Mouse (Mus musculus): ENCODE data around the gene Mymx. TPM values are rescaled to one million over a fixed set of nuclear protein-coding genes. Genes with fewer than 3 reads are reported as not detected.

The Mymx gene
- polyA plus RNA-seq, 1 experiment from 2014 or later, result 1.6 TPM

DNA sequence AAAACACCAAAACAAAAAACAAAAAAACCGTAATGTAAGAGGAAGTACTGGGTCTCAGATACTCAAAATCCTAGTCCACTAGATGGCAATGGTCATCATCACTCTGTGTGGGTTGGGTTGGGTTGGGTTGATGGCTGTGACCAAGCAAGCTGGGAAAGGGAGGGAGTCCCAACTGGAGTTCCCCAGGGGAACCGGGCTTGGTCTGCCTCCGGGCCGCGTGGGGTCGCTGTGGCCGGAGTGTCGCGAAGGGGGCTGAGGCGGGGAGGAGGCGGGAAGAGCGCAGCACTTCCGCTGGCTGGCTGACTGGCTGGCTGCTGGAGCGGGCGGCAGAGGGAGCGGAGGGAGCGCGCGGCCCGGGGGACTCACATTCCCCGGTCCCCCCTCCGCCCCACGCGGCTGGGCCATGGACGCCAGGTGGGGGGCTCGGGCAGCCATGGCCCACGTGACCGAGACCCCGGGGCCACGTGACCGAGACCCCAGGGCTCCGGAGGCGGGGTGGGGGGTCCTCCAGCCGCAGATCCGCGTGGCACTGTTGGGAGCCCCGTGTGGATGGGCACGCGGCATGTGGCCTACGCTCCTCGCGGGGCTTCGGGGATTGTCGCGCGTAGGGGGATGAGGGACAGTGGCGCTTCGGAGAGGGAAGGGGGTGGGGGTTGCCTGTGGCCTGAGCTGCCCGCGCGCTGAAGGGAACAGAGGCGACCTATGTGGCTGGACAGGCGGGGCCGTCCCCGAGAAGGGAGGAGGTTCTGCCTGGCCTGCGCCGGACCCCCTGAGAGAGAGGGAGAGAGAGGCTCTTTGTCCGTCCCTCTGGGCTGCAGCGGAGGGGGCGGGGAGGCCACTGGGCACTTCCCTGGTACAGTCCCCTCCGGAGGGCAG lies 38.0 kb downstream of the Mymx start, which contains the start of gene Slc35b2:
Gene Slc35b2, plus strand, starts transcription at position 220 of the 876 bp plus-strand sequence.
- Histone ChIP-seq H3K4me1 (replicated peaks) (peaks cover 44% of the 10 kb centered on the region), H3K36me3 (peaks cover 38% of the 10 kb centered on the region), H3K4me3 (peak within 1 kb of the TSS; percentile 81), H3K4me2 (peak within 1 kb of the TSS; percentile 96), H3K9ac (peak within 1 kb of the TSS; percentile 92), H3K9me3 (no peaks in the 10 kb centered on the region), H3K27ac (replicated peaks) (peak within 1 kb of the TSS; percentile 90), H3K27me3 (no peaks in the 10 kb centered on the region)
- under 1% methylated on average over 41 of the region's 61 CpGs for WGBS
- ATAC-seq (ENCODE audit: low read depth), result peak; percentile 87

DNA sequence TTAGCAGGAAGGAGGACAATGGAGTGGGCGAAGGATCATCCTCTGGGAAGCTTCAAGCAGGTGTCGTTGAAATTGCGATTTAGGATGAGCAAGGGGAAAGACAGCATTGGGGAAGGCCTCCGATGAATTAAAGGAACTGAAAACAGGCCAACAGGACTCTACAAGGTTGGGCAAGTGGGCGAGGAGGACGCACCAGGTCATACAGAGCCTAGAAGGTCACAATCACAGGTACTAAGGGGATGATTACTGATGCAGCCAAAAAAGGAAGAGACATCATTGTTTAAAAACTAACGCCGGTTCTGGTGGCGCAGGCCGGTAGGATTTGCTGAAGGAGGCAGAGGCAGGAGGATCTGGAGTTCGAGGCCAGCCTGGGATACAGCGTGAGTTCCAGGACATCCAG lies 38.7 kb downstream of the Mymx start:
- peak overlapping the region; percentile 96 for H3K4me2 ChIP-seq

DNA sequence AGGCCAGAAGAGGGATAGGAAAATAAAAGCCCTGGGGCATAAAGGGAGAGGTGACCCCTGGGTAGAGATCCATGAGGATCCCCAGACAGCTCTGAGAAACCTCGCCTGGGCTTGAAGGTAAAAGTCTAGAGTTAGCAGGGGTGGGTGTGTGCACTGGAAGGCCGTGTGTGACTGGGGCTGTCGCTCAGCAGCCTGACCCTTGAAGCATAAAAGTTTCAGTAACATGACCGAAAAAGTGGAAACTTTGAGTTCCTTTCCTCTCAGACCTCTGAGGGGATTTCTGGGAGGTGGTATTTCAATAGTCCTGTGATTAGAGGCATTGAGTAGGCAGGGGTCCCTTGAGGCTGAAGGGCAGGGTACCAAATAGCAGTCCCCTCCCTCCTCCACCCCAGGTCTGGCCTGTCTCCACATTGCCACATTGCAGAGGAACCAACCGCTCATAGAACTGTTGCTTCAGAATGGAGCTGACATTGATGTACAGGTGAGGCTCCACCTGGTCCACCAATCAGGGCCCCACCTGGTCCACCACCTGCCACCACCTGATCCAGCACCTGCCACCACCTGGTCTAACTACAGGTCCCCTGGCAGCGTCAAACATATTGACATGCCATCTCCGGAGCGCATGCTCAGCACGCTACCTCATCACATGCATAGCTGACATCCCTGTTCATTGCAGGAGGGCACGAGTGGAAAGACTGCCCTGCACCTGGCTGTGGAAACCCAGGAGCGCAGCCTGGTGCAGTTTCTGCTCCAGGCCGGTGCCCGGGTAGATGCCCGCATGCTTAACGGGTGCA lies 42.0 kb downstream of the Mymx start:
- Histone ChIP-seq H3K4me1 (replicated peaks) (peaks cover 27% of the 10 kb centered on the region), H3K4me3 (no peak overlapping the region), H3K27ac (replicated peaks) (no peak overlapping the region), H3K9me3 (no peaks in the 10 kb centered on the region), H3K36me3 (no peaks in the 10 kb centered on the region), H3K9ac (no peak overlapping the region), H3K4me2 (no peak overlapping the region), H3K27me3 (peaks cover 11% of the 10 kb centered on the region)
- 90% methylated on average over 15 of the region's 15 CpGs for WGBS
- no peak for ATAC-seq (ENCODE audit: low read depth)

More for the DNA sequence above, 38.7 kb downstream of the Mymx start:
- H3K9me3 ChIP-seq, result no peaks in the 10 kb centered on the region
- peaks cover 32% of the 10 kb centered on the region for H3K36me3 ChIP-seq
- WGBS, result 82% methylated on average over 12 of the region's 12 CpGs
- no peak for ATAC-seq (ENCODE audit: low read depth)
- 0 out of 2 replicates have a peak overlapping the region, but pooled peaks have one; percentile 81 for H3K4me3 ChIP-seq
- peaks cover 38% of the 10 kb centered on the region for H3K4me1 ChIP-seq (replicated peaks)
- H3K27ac ChIP-seq (replicated peaks), result no peak overlapping the region
- H3K27me3 ChIP-seq, result no peaks in the 10 kb centered on the region
- H3K9ac ChIP-seq, result 0 out of 2 replicates have a peak overlapping the region, but pooled peaks have one; percentile 92

DNA sequence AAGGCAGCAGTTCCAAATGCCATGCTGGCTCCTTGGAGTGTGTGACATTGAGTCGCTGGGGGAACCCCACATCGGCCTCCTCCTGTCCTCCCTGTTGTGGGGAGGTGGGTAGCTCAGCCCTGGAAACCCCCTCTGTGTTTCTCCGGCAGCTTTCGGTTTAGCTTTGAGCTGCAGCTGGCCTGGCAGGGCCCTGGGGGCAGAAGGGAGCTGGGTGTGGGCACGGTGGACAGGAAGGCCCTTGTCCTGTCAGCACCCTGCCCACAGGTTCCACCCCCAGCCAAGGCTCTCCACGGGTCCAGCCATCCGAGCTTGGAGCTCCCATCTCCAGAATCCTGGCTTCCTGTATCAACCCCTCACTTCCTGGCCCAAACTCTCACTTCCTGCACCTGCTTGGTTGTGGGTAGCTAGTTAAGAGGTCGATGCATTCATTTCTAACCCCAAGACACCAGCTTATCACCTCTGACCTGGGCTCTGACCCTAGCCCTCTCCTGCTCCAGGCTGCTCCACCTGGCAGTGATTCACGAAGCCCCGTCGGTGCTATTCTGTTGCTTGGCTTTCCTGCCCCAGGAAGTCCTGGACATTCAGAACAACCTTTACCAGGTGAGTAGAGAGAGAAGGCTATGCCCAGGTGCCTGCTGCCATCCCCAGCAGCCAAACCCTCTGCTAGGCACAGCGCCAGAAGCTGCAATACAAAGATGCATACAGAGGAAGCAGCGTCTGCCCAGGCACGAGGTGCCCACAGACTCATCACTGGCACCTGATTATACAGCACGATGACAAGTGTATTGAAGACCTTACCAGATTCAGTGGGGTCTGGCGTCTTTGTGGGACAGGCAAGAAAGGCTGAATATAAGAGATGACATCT lies 43.7 kb downstream of the Mymx start:
- Histone ChIP-seq H3K4me2 (no peak overlapping the region), H3K27me3 (peaks cover 11% of the 10 kb centered on the region), H3K4me3 (no peak overlapping the region), H3K36me3 (no peaks in the 10 kb centered on the region), H3K4me1 (replicated peaks) (peaks cover 20% of the 10 kb centered on the region), H3K9me3 (no peaks in the 10 kb centered on the region), H3K27ac (replicated peaks) (no peak overlapping the region), H3K9ac (no peak overlapping the region)
- WGBS, result 73% methylated on average over 16 of the region's 16 CpGs
- ATAC-seq (ENCODE audit: low read depth), result no peak

DNA sequence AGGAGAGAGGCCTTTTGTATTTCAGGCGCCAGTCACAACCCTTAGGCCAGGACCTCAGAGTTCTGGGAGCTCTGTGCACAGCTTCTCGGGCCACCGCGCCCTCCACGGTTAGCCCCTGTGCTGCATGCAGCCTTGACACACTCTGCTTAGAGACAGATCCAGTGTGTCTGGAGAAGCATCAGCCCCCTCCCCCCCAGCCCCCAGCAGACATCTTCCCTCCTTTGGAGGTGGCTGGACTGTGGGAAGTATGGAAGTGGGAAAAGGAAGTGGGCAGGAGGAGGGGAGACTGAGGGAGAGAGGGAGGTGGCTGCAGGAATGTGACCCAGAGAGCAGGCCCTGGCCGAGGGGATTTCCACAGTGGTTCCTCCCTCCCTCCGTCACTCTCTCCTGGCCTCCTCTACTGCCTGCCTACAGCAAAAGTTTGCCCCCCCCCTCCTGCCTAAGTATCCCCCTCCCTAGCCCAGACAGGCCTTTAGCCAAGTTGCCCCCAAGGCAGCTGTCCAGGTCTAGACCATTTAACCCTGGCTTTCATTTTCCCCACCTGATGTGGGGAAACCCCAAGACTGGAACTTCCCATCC lies 44.6 kb downstream of the Mymx start:
- H3K27ac ChIP-seq (replicated peaks), result no peak overlapping the region
- no peaks in the 10 kb centered on the region for H3K36me3 ChIP-seq
- ATAC-seq (ENCODE audit: low read depth), result no peak
- H3K4me1 ChIP-seq (replicated peaks), result peaks cover 20% of the 10 kb centered on the region
- H3K9ac ChIP-seq, result 0 out of 2 replicates have a peak overlapping the region, but pooled peaks have one; percentile 31
- H3K4me2 ChIP-seq, result no peak overlapping the region
- H3K27me3 ChIP-seq, result peaks cover 14% of the 10 kb centered on the region
- WGBS, result 68% methylated on average over 7 of the region's 7 CpGs
- no peak overlapping the region for H3K4me3 ChIP-seq
- H3K9me3 ChIP-seq, result no peaks in the 10 kb centered on the region

DNA sequence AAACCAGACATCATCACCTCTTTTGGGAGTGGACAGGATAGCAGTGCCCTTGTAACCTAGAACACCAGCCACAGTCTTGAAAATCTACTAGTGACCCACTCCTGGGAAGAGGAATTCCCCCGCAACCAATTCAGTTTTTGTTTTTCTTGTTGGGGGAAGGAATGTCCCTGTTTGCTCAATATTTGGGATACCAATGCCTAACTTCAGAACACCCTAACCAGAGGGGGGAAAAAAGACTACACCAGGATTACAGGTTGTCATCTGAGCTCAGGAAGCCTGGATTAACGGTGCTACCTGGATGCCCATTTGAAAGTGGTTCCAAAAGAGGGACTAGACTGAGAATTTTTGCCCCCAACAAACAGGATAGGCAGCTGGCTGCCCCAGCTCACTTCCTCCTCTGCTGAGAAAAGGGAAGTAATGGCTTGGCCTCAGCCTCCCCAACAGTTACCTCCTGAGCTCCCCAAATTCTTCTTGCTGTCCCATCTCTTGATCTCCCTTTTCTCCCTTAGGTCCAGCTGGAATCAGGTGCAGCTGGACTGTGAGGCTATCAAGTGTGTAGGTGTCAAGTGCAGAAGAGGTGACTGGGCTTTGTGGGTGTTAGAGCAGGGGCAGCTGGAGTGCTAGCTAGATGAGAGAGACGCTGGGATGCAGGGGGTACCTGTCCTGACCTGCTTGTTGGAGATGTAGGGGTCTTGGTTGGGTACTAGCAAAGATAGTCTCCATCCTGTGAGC lies 45.2 kb downstream of the Mymx start:
- peak overlapping the region; percentile 67 for H3K4me3 ChIP-seq
- peaks cover 24% of the 10 kb centered on the region for H3K4me1 ChIP-seq (replicated peaks)
- no peak overlapping the region for H3K27ac ChIP-seq (replicated peaks)
- H3K36me3 ChIP-seq, result no peaks in the 10 kb centered on the region
- peak overlapping the region; percentile 97 for H3K4me2 ChIP-seq
- WGBS, result 73% methylated on average over 3 of the region's 3 CpGs
- peaks cover 14% of the 10 kb centered on the region for H3K27me3 ChIP-seq
- H3K9me3 ChIP-seq, result no peaks in the 10 kb centered on the region
- peak overlapping the region; percentile 81; the same call in 1 of the 2 replicates for H3K9ac ChIP-seq
- no peak for ATAC-seq (ENCODE audit: low read depth)

DNA sequence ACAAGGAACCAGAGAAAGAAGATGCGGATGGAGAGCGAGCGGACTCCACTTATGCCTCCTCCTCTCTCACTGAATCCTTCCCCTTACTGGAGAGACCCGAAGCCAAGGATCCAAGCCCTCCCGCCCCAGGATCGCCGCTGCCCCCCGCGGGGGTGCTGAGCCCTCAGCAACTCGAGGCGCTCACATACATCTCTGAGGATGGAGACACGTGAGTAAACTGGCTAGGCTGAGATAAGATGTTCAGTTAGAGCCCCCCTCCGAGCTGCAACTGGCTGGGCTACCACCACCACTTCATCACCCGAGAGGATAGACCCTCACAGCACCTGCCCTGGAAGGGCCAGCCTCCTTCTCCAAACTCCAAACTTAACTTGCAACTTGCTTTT lies 45.8 kb downstream of the Mymx start:
- WGBS, result 5% methylated on average over 14 of the region's 14 CpGs
- peaks cover 16% of the 10 kb centered on the region for H3K27me3 ChIP-seq

DNA sequence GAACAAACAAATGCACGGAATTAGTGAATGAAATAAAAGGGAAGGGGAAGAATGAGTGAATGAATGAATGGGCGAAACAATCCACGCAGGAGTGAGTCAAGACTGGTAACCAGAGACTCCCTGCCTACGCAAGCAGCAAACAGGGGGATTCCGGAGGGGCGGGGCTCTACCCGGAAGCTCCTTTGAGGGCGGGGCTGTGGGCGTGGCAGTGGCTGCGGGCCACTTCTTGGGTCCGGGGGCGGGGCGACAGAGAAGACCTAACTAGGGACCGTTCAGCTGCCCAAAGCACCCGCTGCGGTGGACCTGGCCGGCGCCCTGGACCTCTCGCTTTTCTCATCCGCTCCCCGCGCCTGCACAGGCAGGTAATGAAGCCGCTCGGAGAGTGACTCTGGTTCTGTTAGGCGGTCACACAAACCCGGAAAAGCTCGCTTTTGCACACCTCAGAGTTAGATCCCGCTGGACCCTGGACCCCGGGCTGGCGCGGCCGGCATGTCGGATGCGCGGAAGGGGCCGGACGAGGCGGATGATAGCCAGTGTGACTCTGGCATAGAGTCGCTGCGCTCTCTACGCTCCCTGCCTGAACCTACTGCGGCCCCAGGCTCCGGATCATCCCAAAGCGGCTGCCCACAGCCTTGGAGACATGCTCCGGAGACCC lies 46.3 kb downstream of the Mymx start, which contains the start of gene Nfkbie:
Gene Nfkbie, plus strand, starts transcription at position 252 of the 655 bp plus-strand sequence.
- no peak within 1 kb of the TSS for H3K27ac ChIP-seq (replicated peaks)
- H3K9me3 ChIP-seq, result no peaks in the 10 kb centered on the region
- peaks cover 21% of the 10 kb centered on the region for H3K27me3 ChIP-seq
- H3K4me1 ChIP-seq (replicated peaks), result peaks cover 26% of the 10 kb centered on the region
- H3K9ac ChIP-seq, result peak within 1 kb of the TSS; percentile 81
- peak within 1 kb of the TSS; percentile 97 for H3K4me2 ChIP-seq
- under 1% methylated on average over 45 of the region's 45 CpGs for WGBS
- peak; percentile 82 for ATAC-seq (ENCODE audit: low read depth)
- H3K36me3 ChIP-seq, result no peaks in the 10 kb centered on the region
- H3K4me3 ChIP-seq, result peak within 1 kb of the TSS; percentile 67

More for the DNA sequence above, 45.8 kb downstream of the Mymx start:
- H3K9me3 ChIP-seq, result no peaks in the 10 kb centered on the region
- 0 out of 2 replicates have a peak, but pooled peaks have one; percentile 2 for ATAC-seq (ENCODE audit: low read depth)
- no peaks in the 10 kb centered on the region for H3K36me3 ChIP-seq
- peak overlapping the region; percentile 67 for H3K4me3 ChIP-seq
- peak overlapping the region; percentile 97 for H3K4me2 ChIP-seq
- peak overlapping the region; percentile 81 for H3K9ac ChIP-seq
- H3K27ac ChIP-seq (replicated peaks), result no peak overlapping the region
- peaks cover 26% of the 10 kb centered on the region for H3K4me1 ChIP-seq (replicated peaks)

DNA sequence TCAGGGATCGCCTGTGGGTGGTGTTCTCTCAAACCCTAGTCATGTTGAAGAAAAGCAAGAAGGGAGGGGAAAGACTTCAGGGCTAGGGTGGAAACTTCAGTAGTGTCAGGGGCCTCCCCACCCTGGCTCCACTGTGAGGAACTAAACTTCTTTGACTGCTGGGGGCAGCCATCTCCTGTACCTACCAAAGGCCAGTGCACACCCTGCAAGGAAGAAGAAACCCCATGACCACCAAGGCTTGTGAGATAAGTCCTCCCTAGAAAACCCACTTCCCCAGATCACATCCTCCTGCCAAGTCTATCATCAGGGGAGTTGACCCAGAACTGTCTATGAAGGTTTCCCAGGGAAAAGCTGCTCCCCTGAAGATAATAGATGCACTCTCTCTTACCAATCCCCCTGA lies 47.5 kb downstream of the Mymx start:
- no peaks in the 10 kb centered on the region for H3K36me3 ChIP-seq
- H3K27me3 ChIP-seq, result peaks cover 25% of the 10 kb centered on the region
- no peak for ATAC-seq (ENCODE audit: low read depth)
- no peak overlapping the region for H3K4me3 ChIP-seq
- no peaks in the 10 kb centered on the region for H3K9me3 ChIP-seq
- H3K9ac ChIP-seq, result no peak overlapping the region
- no peak overlapping the region for H3K4me2 ChIP-seq
- no peak overlapping the region for H3K27ac ChIP-seq (replicated peaks)
- WGBS, result 65% methylated on average over 1 of the region's 1 CpGs
- H3K4me1 ChIP-seq (replicated peaks), result peaks cover 35% of the 10 kb centered on the region

DNA sequence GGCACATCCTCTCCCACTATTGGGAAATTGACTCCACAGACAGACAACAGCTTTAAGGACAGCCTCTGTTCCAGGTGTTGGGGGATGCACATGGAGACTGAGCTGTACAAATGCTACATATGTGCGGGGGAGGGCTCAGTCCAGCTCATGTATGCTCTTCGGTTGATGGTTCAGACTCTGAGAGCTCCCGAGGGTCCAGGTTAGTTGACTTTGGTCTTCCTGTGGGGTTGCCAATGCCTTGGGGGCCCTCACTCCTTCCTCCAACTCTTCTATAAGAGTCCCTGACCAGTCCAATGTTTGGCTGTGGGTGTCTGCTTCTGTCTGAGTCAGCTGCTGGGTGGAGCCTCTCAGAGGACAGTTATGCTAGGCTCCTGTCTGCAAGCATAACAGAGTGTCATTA lies 48.8 kb downstream of the Mymx start:
- no peak overlapping the region for H3K4me3 ChIP-seq
- H3K36me3 ChIP-seq, result no peaks in the 10 kb centered on the region
- H3K4me1 ChIP-seq (replicated peaks), result peaks cover 41% of the 10 kb centered on the region
- peaks cover 29% of the 10 kb centered on the region for H3K27me3 ChIP-seq
- no peak for ATAC-seq (ENCODE audit: low read depth)
- no peak overlapping the region for H3K9ac ChIP-seq
- no peak overlapping the region for H3K4me2 ChIP-seq
- H3K27ac ChIP-seq (replicated peaks), result no peak overlapping the region
- no peaks in the 10 kb centered on the region for H3K9me3 ChIP-seq
- WGBS, result 82% methylated on average over 3 of the region's 3 CpGs
